ENCODE assay signal across 16 mouse cellular contexts in the genomic region with DNA sequence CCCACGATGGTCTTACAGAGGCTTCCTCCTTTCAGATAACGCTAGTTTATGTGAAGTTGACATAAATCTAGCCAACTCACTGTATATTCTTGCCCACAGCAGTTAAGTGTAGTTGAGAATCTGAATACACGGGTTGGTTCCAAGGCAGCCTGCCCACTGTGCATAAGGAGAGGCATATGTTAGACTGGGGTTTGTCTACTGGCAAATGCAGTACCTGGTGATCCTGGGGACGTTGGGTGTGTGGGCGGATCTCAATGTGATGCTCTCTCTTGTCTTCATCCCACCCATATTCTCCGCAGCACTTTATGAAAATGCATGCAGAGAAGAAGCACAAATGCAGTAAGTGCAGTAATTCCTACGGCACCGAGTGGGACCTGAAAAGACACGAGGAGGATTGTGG. TPM values are rescaled to one million over a fixed set of nuclear protein-coding genes. Genes with fewer than 3 reads are reported as not detected.
DNase-seq lines count a peak whose midpoint lies in the region; ATAC-seq lines count a peak whose summit lies in the region.
"Had no signal": no experiment of that assay in that cellular context is flagged by ENCODE, and none has a peak within 500 bp of the region (broad histone marks: within the 10 kb centered on the region; RNA-seq: fewer than 3 reads in every experiment).

No protein-coding gene starts in this region.

- H3K4me2 ChIP-seq in heart, embryonic 12.5 days, result no peak overlapping the region
- no peak overlapping the region for H3K4me2 ChIP-seq in midbrain, embryonic 14.5 days (ENCODE audit: low read length)
- H3K4me2 ChIP-seq: hindbrain, embryonic 12.5 days; limb, embryonic 13.5 days had no signal

- H3K36me3 ChIP-seq in heart, embryonic 12.5 days, result peaks cover 63% of the 10 kb centered on the region
- H3K36me3 ChIP-seq in midbrain, embryonic 14.5 days (ENCODE audit: control insufficient read depth, insufficient read depth, low read length), result peaks cover 64% of the 10 kb centered on the region

- no peak overlapping the region for H3K27ac ChIP-seq in heart, embryonic 12.5 days (ENCODE audit: poor library complexity, severe bottlenecking)
- H3K27ac ChIP-seq in midbrain, embryonic 14.5 days (replicated peaks; ENCODE audit: low read depth, low read length), result no peak overlapping the region
- H3K27ac ChIP-seq: hindbrain, embryonic 12.5 days; limb, embryonic 13.5 days; midbrain, embryonic 10.5 days had no signal

- no peaks in the 10 kb centered on the region for H3K9me3 ChIP-seq in heart, embryonic 12.5 days (replicated peaks)
- H3K9me3 ChIP-seq in midbrain, embryonic 14.5 days (ENCODE audit: control insufficient read depth, low read length), result no peaks in the 10 kb centered on the region
- H3K9me3 ChIP-seq: hindbrain, embryonic 12.5 days; limb, embryonic 13.5 days; midbrain, embryonic 10.5 days had no signal

- H3K4me3 ChIP-seq in heart, embryonic 12.5 days, result no peak overlapping the region
- H3K4me3 ChIP-seq in midbrain, embryonic 14.5 days (replicated peaks; ENCODE audit: low read depth, low read length), result no peak overlapping the region
- H3K4me3 ChIP-seq: hindbrain, embryonic 12.5 days; limb, embryonic 13.5 days; midbrain, embryonic 10.5 days had no signal

- intact Hi-C loops in left cerebral cortex, postnatal 4 days (cut with DNase I), result no loop called here
- intact Hi-C loops in left cerebral cortex, postnatal 25 days (cut with DNase I), result no loop called here

- no peak for ATAC-seq in heart, embryonic 12.5 days (ENCODE audit: insufficient number of reproducible peaks, low FRiP score)
- no peak for ATAC-seq in midbrain, embryonic 14.5 days (ENCODE audit: low FRiP score, low TSS enrichment)
- ATAC-seq: intestine, embryonic 16.5 days had no signal

- no peaks in the 10 kb centered on the region for H3K27me3 ChIP-seq in heart, embryonic 12.5 days (replicated peaks)
- H3K27me3 ChIP-seq in midbrain, embryonic 14.5 days (ENCODE audit: control insufficient read depth, insufficient read depth, low read length), result no peaks in the 10 kb centered on the region
- H3K27me3 ChIP-seq: hindbrain, embryonic 12.5 days; limb, embryonic 13.5 days had no signal

- H3K4me1 ChIP-seq in heart, embryonic 12.5 days (replicated peaks), result peaks cover 15% of the 10 kb centered on the region
- H3K4me1 ChIP-seq in midbrain, embryonic 14.5 days (ENCODE audit: control insufficient read depth, insufficient read depth, low read length), result no peaks in the 10 kb centered on the region
- H3K4me1 ChIP-seq: hindbrain, embryonic 12.5 days; midbrain, embryonic 10.5 days had no signal

- peak; percentile 75 for DNase-seq in left cerebral cortex, adult 11 months (ENCODE audit: low spot score)
- DNase-seq in left cerebral cortex, postnatal 4 days, result no peak
- peak; percentile 34 to 83 for DNase-seq in layer of hippocampus, postnatal 14 days (ENCODE audit: low spot score in 2 of 2)
- DNase-seq in left cerebral cortex, postnatal 25 days (ENCODE audit: low spot score in 2 of 2), result peak; percentile 77 to 98
- DNase-seq in thymus, postnatal 10 days (ENCODE audit: low spot score in 2 of 2), result no peak
- no peak for DNase-seq in midbrain, embryonic 14.5 days
- no peak for DNase-seq in thymus, postnatal 4 days
- DNase-seq: cerebellum, postnatal 36 days; heart, adult 18-20 months; kidney, postnatal 14 days; lung, postnatal 14 days had no signal

- H3K9ac ChIP-seq in heart, embryonic 12.5 days, result no peak overlapping the region
- H3K9ac ChIP-seq in midbrain, embryonic 14.5 days (replicated peaks; ENCODE audit: low read length), result no peak overlapping the region
- H3K9ac ChIP-seq: hindbrain, embryonic 12.5 days; limb, embryonic 13.5 days had no signal

- WGBS in heart, embryonic 12.5 days, result 91% methylated on average over 9 of the region's 9 CpGs
- WGBS in midbrain, embryonic 14.5 days, result 92% methylated on average over 9 of the region's 9 CpGs

RNA-seq across cellular contexts. Expression of a gene that starts 11.2 kb away (rescaled TPM):
- 10 to 100 TPM; 27.7 to 30.1 TPM for total RNA-seq in left cerebral cortex, postnatal 4 days (2021)
- total RNA-seq in layer of hippocampus, postnatal 14 days (2021), result 10 to 100 TPM; 35.0 to 37.5 TPM
- total RNA-seq in left cerebral cortex, postnatal 25 days (2021), result 10 to 100 TPM; 60.8 to 62.8 TPM
- 11.4 and 11.7 TPM in 2 replicates for polyA plus RNA-seq in heart, embryonic 12.5 days (2016; fragmentation: Nextera tagmentation; extraction: Ambion mirVana)
- 21.2 and 26.3 TPM in 2 replicates for polyA plus RNA-seq in midbrain, embryonic 14.5 days (2014; fragmentation: Nextera tagmentation; extraction: Ambion mirVana)

RNA-seq across cellular contexts. Expression of a gene that starts 24.3 kb away (rescaled TPM):
- 10 to 100 TPM; 11.9 to 13.3 TPM for total RNA-seq in left cerebral cortex, postnatal 4 days (2021)
- total RNA-seq in layer of hippocampus, postnatal 14 days (2021), result 1 to 10 TPM; 9.5 to 9.7 TPM
- 10 to 100 TPM; 11.1 to 13.3 TPM for total RNA-seq in left cerebral cortex, postnatal 25 days (2021)
- 1.0 and 1.1 TPM in 2 replicates for polyA plus RNA-seq in heart, embryonic 12.5 days (2016; fragmentation: Nextera tagmentation; extraction: Ambion mirVana)
- polyA plus RNA-seq in midbrain, embryonic 14.5 days (2014; fragmentation: Nextera tagmentation; extraction: Ambion mirVana), result 5.6 and 6.3 TPM in 2 replicates

RNA-seq across cellular contexts. Expression of a gene that starts 32.9 kb away (rescaled TPM):
- total RNA-seq in left cerebral cortex, postnatal 4 days (2021), result 1 to 10 TPM; 3.8 to 4.7 TPM
- total RNA-seq in layer of hippocampus, postnatal 14 days (2021), result 1 to 10 TPM; 1.5 to 2.4 TPM
- total RNA-seq in left cerebral cortex, postnatal 25 days (2021), result 1 to 10 TPM; 1.3 to 1.6 TPM
- 25.7 and 28.4 TPM in 2 replicates for polyA plus RNA-seq in heart, embryonic 12.5 days (2016; fragmentation: Nextera tagmentation; extraction: Ambion mirVana)
- polyA plus RNA-seq in midbrain, embryonic 14.5 days (2014; fragmentation: Nextera tagmentation; extraction: Ambion mirVana), result 7.0 and 11.8 TPM in 2 replicates

RNA-seq across cellular contexts. Expression of a gene that starts 33.2 kb away (rescaled TPM):
- total RNA-seq in left cerebral cortex, postnatal 4 days (2021), result 1 to 10 TPM; 7.7 to 9.8 TPM
- 10 to 100 TPM; 12.2 to 12.6 TPM for total RNA-seq in layer of hippocampus, postnatal 14 days (2021)
- total RNA-seq in left cerebral cortex, postnatal 25 days (2021), result 10 to 100 TPM; 15.9 to 20.2 TPM
- 112 and 114 TPM in 2 replicates for polyA plus RNA-seq in heart, embryonic 12.5 days (2016; fragmentation: Nextera tagmentation; extraction: Ambion mirVana)
- 26.2 and 30.5 TPM in 2 replicates for polyA plus RNA-seq in midbrain, embryonic 14.5 days (2014; fragmentation: Nextera tagmentation; extraction: Ambion mirVana)

RNA-seq across cellular contexts. Expression of a gene that starts 38.9 kb away (rescaled TPM):
- total RNA-seq in left cerebral cortex, postnatal 4 days (2021), result 10 to 100 TPM; 34.8 to 39.4 TPM
- 10 to 100 TPM; 49.1 to 55.1 TPM for total RNA-seq in layer of hippocampus, postnatal 14 days (2021)
- 10 to 100 TPM; 35.3 to 39.1 TPM for total RNA-seq in left cerebral cortex, postnatal 25 days (2021)
- polyA plus RNA-seq in heart, embryonic 12.5 days (2016; fragmentation: Nextera tagmentation; extraction: Ambion mirVana), result 69.9 and 75.4 TPM in 2 replicates
- 82.2 and 87.5 TPM in 2 replicates for polyA plus RNA-seq in midbrain, embryonic 14.5 days (2014; fragmentation: Nextera tagmentation; extraction: Ambion mirVana)

Comparison
In these comparisons a context has a peak if more than half of its experiments do, and no peak if none do; other contexts are left out.
1. DNase-seq: peak in left cerebral cortex, adult 11 months (single experiment), layer of hippocampus, postnatal 14 days (2 of 2) and left cerebral cortex, postnatal 25 days (2 of 2); none in left cerebral cortex, postnatal 4 days (single experiment), thymus, postnatal 10 days (0 of 2), midbrain, embryonic 14.5 days (single experiment) and thymus, postnatal 4 days (single experiment).